Mouse (Mus musculus) liver, adult 2 months (tissue): ENCODE results near the gene Pax5. TPM values are rescaled to one million over a fixed set of nuclear protein-coding genes. Genes with fewer than 3 reads are reported as not detected.

Source experiments
- DNase-seq: peaks from one replicate; pipeline ENCODE4 v3.0.0-alpha.2; 2011; ENCODE audit warnings: low read depth, low spot score; ENCODE audit errors: extremely low read depth
- H3K27ac ChIP-seq: fragments of 200-500 bp; replicated peaks from 2 replicates; pipeline ENCODE4 v1.5.1; 2012; ENCODE audit warnings: low read depth, mild to moderate bottlenecking, control low read depth, inconsistent platforms, low read length; ENCODE audit not compliant: insufficient read depth
- H3K27me3 ChIP-seq: fragments of 200-500 bp; 2 replicates; pipeline ENCODE4 v1.6.1; 2012; ENCODE audit warnings: mild to moderate bottlenecking, moderate library complexity, low read length, inconsistent platforms; ENCODE audit not compliant: control insufficient read depth, insufficient read depth
- H3K36me3 ChIP-seq: fragments of 200-500 bp; 2 replicates; pipeline ENCODE4 v1.6.1; 2012; ENCODE audit warnings: low read length, inconsistent platforms; ENCODE audit not compliant: control insufficient read depth, insufficient read depth
- H3K4me1 ChIP-seq: fragments of 200-500 bp; 2 replicates; pipeline ENCODE4 v1.6.1; 2011; ENCODE audit warnings: low read length; ENCODE audit not compliant: control insufficient read depth, insufficient read depth
- H3K4me3 ChIP-seq: fragments of 200-500 bp; 2 replicates; pipeline ENCODE4 v1.5.1; 2011; ENCODE audit warnings: low read depth, mild to moderate bottlenecking, control low read depth, low read length, moderate library complexity; ENCODE audit not compliant: insufficient read depth
- H3K79me2 ChIP-seq: fragments of 200-500 bp; 2 replicates; pipeline ENCODE4 v1.6.1; 2012; ENCODE audit warnings: inconsistent platforms, mild to moderate bottlenecking, low read length, moderate library complexity; ENCODE audit not compliant: control insufficient read depth, insufficient read depth
- H3K9ac ChIP-seq: fragments of 200-500 bp; 2 replicates; pipeline ENCODE4 v1.6.1; 2012; ENCODE audit warnings: low read depth, mild to moderate bottlenecking, control low read depth, inconsistent platforms, low read length
- CTCF ChIP-seq: fragments of 200-500 bp; IDR thresholded peaks from 2 replicates; pipeline ENCODE4 v1.5.1; 2011; ENCODE audit warnings: low read depth, low read length, control low read depth
- POLR2A ChIP-seq: fragments of 200-500 bp; IDR thresholded peaks from 2 replicates; pipeline ENCODE4 v1.6.1; 2011; ENCODE audit warnings: low read length, control low read depth; ENCODE audit not compliant: insufficient read depth; ENCODE audit errors: extremely low read depth
- WGBS: fragments of 180-500 bp; shearing (Covaris S2); methylation state at CpG from one replicate; pipeline ENCODE4 v1.1.7; 2018; 5-methylcytosine and 5-hydroxymethylcytosine counted together
- polyA plus RNA-seq: library from polyadenylated mRNA; depleted of rRNA; stranded (reverse); fragments of >200 nt; gene quantifications from 2 replicates; pipeline ENCODE4 v1.2.3, GENCODE M21; 2012
- total RNA-seq: library from RNA; depleted of rRNA; stranded (reverse); fragments of >200 nt; gene quantifications from 2 replicates; pipeline ENCODE4 v1.2.3, GENCODE M21; 2014

The Pax5 gene
- total and polyA plus RNA-seq, 2 experiments = 0.18 to 1.4 TPM

- no peak overlapping the region for H3K27ac ChIP-seq
- WGBS = 70% methylated on average over 3 of the region's 3 CpGs
- TF ChIP-seq CTCF (no peak), POLR2A (no peak)
Measured at GRCm38 (mm10) chr4:44668172-44668571, 42.1 kb downstream of the Pax5 start.

GRCm38 (mm10) chr4:44667369-44667768, 42.9 kb downstream of the Pax5 start:
- peaks cover 10% of the 10 kb centered on the region; the same call in 1 of the 2 replicates for H3K27me3 ChIP-seq
- H3K4me3 ChIP-seq = no peak overlapping the region
- no peaks in the 10 kb centered on the region for H3K36me3 ChIP-seq
- no peaks in the 10 kb centered on the region for H3K79me2 ChIP-seq
- DNase-seq = no peak
- no peaks in the 10 kb centered on the region for H3K4me1 ChIP-seq
- 73% methylated on average over 6 of the region's 6 CpGs for WGBS
- TF ChIP-seq CTCF (no peak), POLR2A (no peak)
- H3K9ac ChIP-seq = no peak overlapping the region
- H3K27ac ChIP-seq = no peak overlapping the region

More at GRCm38 (mm10) chr4:44668172-44668571, 42.1 kb downstream of the Pax5 start:
- Histone ChIP-seq H3K36me3 (no peaks in the 10 kb centered on the region), H3K79me2 (no peaks in the 10 kb centered on the region), H3K4me1 (no peaks in the 10 kb centered on the region), H3K4me3 (no peak overlapping the region), H3K27me3 (peaks cover 10% of the 10 kb centered on the region; the same call in 1 of the 2 replicates), H3K9ac (no peak overlapping the region)
- no peak for DNase-seq

GRCm38 (mm10) chr4:44664767-44665056, 45.6 kb downstream of the Pax5 start:
- Histone ChIP-seq H3K27ac (no peak overlapping the region), H3K9ac (no peak overlapping the region), H3K27me3 (peaks cover 10% of the 10 kb centered on the region; the same call in 1 of the 2 replicates), H3K79me2 (no peaks in the 10 kb centered on the region), H3K36me3 (no peaks in the 10 kb centered on the region), H3K4me1 (no peaks in the 10 kb centered on the region), H3K4me3 (no peak overlapping the region)
- no peak for DNase-seq
- WGBS = 28% methylated on average over 6 of the region's 6 CpGs
- TF ChIP-seq CTCF = no peak
- no peak for TF ChIP-seq POLR2A

- H3K4me1 ChIP-seq = no peaks in the 10 kb centered on the region
- H3K9ac ChIP-seq = no peak overlapping the region
- no peak overlapping the region for H3K4me3 ChIP-seq
- H3K27ac ChIP-seq = no peak overlapping the region
- WGBS = 2% methylated on average over 81 of the region's 81 CpGs
- no peaks in the 10 kb centered on the region for H3K79me2 ChIP-seq
- DNase-seq = no peak
- no peak for TF ChIP-seq CTCF
- TF ChIP-seq POLR2A = no peak
- no peaks in the 10 kb centered on the region for H3K36me3 ChIP-seq
- peaks cover 10% of the 10 kb centered on the region; the same call in 1 of the 2 replicates for H3K27me3 ChIP-seq
Measured at GRCm38 (mm10) chr4:44664004-44664766, 46.1 kb downstream of the Pax5 start.

GRCm38 (mm10) chr4:44663489-44663888, 46.8 kb downstream of the Pax5 start:
- no peak for DNase-seq
- WGBS = 29% methylated on average over 10 of the region's 10 CpGs
- Histone ChIP-seq H3K4me1 (no peaks in the 10 kb centered on the region), H3K79me2 (no peaks in the 10 kb centered on the region), H3K4me3 (no peak overlapping the region), H3K27ac (no peak overlapping the region), H3K36me3 (no peaks in the 10 kb centered on the region), H3K27me3 (peaks cover 10% of the 10 kb centered on the region; the same call in 1 of the 2 replicates), H3K9ac (no peak overlapping the region)
- TF ChIP-seq CTCF (no peak), POLR2A (no peak)

GRCm38 (mm10) chr4:44645181-44645580, 65.1 kb downstream of the Pax5 start:
- Histone ChIP-seq H3K36me3 (no peaks in the 10 kb centered on the region), H3K27me3 (no peaks in the 10 kb centered on the region), H3K4me3 (no peak overlapping the region), H3K9ac (no peak overlapping the region), H3K79me2 (no peaks in the 10 kb centered on the region), H3K4me1 (no peaks in the 10 kb centered on the region), H3K27ac (no peak overlapping the region)
- DNase-seq = peak; percentile 77
- 41% methylated on average over 4 of the region's 4 CpGs for WGBS
- no peak for TF ChIP-seq CTCF
- TF ChIP-seq POLR2A = no peak
